Mouse (Mus musculus) liver, embryonic 16.5 days (tissue): Measurements from ENCODE around the gene Cdc42se2. TPM values are rescaled to one million over a fixed set of nuclear protein-coding genes. Genes with fewer than 3 reads are reported as not detected.

Experiments used
- ATAC-seq: fragments of 200-750 bp; cut with Nextera tagmentation; 2 replicates; pipeline ENCODE4 v1.8.0; 2017; ENCODE audit warnings: low read depth, mild to moderate bottlenecking, moderate number of reproducible peaks, moderate library complexity
- H3K27ac ChIP-seq: fragments of 300-500 bp; sonication (generic); 2 replicates; pipeline ENCODE4 v1.5.1; 2014; ENCODE audit warnings: mild to moderate bottlenecking, low read length
- H3K27me3 ChIP-seq: fragments of 300-500 bp; sonication (generic); 2 replicates; pipeline ENCODE4 v1.6.1; 2014; ENCODE audit warnings: low read depth, low read length, mixed read lengths; ENCODE audit not compliant: control insufficient read depth, insufficient read depth
- H3K36me3 ChIP-seq: fragments of 300-500 bp; sonication (generic); 2 replicates; pipeline ENCODE4 v1.6.1; 2014; ENCODE audit warnings: mild to moderate bottlenecking; ENCODE audit not compliant: control insufficient read depth, insufficient read depth
- H3K4me1 ChIP-seq: fragments of 300-500 bp; sonication (generic); 2 replicates; pipeline ENCODE4 v1.6.1; 2014; ENCODE audit warnings: low read depth, low read length, mixed read lengths; ENCODE audit not compliant: control insufficient read depth
- H3K4me2 ChIP-seq: fragments of 300-500 bp; sonication (generic); 2 replicates; pipeline ENCODE4 v1.6.1; 2014; ENCODE audit warnings: low read depth, low read length, mixed read lengths
- H3K4me3 ChIP-seq: fragments of 300-500 bp; sonication (generic); 2 replicates; pipeline ENCODE4 v1.5.1; 2014; ENCODE audit warnings: low read depth, mild to moderate bottlenecking, low read length
- H3K9ac ChIP-seq: fragments of 300-500 bp; sonication (generic); 2 replicates; pipeline ENCODE4 v1.6.1; 2014; ENCODE audit warnings: low read depth, low read length
- H3K9me3 ChIP-seq: fragments of 300-500 bp; sonication (generic); replicated peaks from 2 replicates; pipeline ENCODE4 v1.6.1; 2016; ENCODE audit warnings: low read length; ENCODE audit not compliant: control insufficient read depth
- WGBS: fragments of 180-500 bp; shearing (Covaris S2); extraction: QIAGEN DNeasy Blood & Tissue Kit; methylation state at CpG from one replicate; pipeline ENCODE4 v1.1.7; 2014; ENCODE audit not compliant: insufficient replicate concordance; 5-methylcytosine and 5-hydroxymethylcytosine counted together
- polyA plus RNA-seq: library from polyadenylated mRNA; unstranded; fragments of >200 nt; fragmentation: Nextera tagmentation; extraction: Ambion mirVana; gene quantifications from 2 replicates; pipeline ENCODE4 v1.2.1, GENCODE M21; 2015

Cdc42se2 gene
- polyA plus RNA-seq, 1 experiment from 2014 or later, result 19.1 TPM

GRCm38 (mm10) chr11:54815659-54816058, 28.2 kb upstream of the Cdc42se2 start:
- ATAC-seq, result no peak
- Histone ChIP-seq H3K36me3 (no peaks in the 10 kb centered on the region), H3K4me2 (no peak overlapping the region), H3K27me3 (no peaks in the 10 kb centered on the region), H3K9me3 (no peaks in the 10 kb centered on the region), H3K27ac (no peak overlapping the region), H3K9ac (no peak overlapping the region), H3K4me3 (no peak overlapping the region), H3K4me1 (no peaks in the 10 kb centered on the region)

- Histone ChIP-seq H3K9ac (no peak overlapping the region), H3K36me3 (no peaks in the 10 kb centered on the region), H3K27me3 (no peaks in the 10 kb centered on the region), H3K4me1 (no peaks in the 10 kb centered on the region), H3K9me3 (no peaks in the 10 kb centered on the region), H3K4me2 (no peak overlapping the region), H3K4me3 (no peak overlapping the region), H3K27ac (no peak overlapping the region)
- no peak for ATAC-seq
- WGBS, result 50% methylated on average over 8 of the region's 8 CpGs
Measured at GRCm38 (mm10) chr11:54812812-54813516, 25.5 kb upstream of the Cdc42se2 start.

DNA sequence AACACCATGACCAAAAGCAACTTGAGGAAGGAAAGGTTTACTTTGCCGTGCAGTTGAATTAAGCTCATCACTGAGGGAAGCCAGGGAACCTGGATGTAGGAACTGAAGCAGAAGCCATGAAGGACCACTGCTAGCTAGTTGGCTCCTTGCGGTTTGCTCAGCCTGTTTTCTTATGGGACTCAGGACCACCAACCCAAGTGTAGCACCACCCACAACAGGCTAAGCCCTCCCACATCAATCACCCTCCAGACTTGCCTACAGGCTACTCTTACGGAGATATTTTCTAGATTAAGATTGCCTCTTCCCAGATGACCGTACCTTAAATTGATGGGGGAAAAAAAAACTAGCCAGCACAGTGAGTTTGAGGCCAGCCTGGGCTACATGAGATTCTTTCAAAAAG, 24.8 kb upstream of the Cdc42se2 start:
- Histone ChIP-seq H3K27ac (no peak overlapping the region), H3K4me1 (no peaks in the 10 kb centered on the region), H3K9ac (no peak overlapping the region), H3K36me3 (no peaks in the 10 kb centered on the region), H3K27me3 (no peaks in the 10 kb centered on the region), H3K4me3 (no peak overlapping the region), H3K4me2 (no peak overlapping the region), H3K9me3 (no peaks in the 10 kb centered on the region)
- WGBS, result 69% methylated on average over 4 of the region's 4 CpGs
- ATAC-seq, result no peak

- Histone ChIP-seq H3K27me3 (no peaks in the 10 kb centered on the region), H3K4me3 (no peak overlapping the region), H3K4me1 (no peaks in the 10 kb centered on the region), H3K9ac (no peak overlapping the region), H3K27ac (no peak overlapping the region), H3K4me2 (no peak overlapping the region), H3K9me3 (no peaks in the 10 kb centered on the region), H3K36me3 (no peaks in the 10 kb centered on the region)
- ATAC-seq, result peak; percentile 73
- 43% methylated on average over 3 of the region's 3 CpGs for WGBS
Measured at GRCm38 (mm10) chr11:54811054-54811453, 23.6 kb upstream of the Cdc42se2 start.

DNA sequence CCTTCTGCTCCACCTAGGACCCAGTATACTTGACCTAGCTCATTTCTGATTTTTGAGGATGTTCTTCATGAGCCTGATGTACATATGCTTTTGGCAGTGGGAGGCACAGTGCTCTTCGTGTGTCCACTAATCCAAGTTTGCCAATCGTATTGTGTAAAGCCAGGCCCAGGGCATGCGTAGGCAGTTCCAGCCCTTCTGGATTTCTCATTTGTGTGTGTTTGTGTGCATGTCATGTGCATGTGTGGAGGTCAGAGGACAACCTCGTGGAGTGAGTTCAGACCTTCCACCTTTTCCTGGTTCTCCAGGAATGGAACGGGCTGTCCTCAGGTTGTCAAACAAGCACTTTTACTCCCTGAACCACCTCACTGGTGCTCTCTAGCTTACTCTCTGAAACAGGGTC, 22.1 kb upstream of the Cdc42se2 start:
- no peaks in the 10 kb centered on the region for H3K9me3 ChIP-seq
- no peaks in the 10 kb centered on the region for H3K4me1 ChIP-seq
- H3K27me3 ChIP-seq, result no peaks in the 10 kb centered on the region
- H3K27ac ChIP-seq, result no peak overlapping the region
- WGBS, result 61% methylated on average over 5 of the region's 5 CpGs
- no peak overlapping the region for H3K4me3 ChIP-seq
- no peak overlapping the region for H3K4me2 ChIP-seq
- no peak for ATAC-seq
- H3K36me3 ChIP-seq, result no peaks in the 10 kb centered on the region
- no peak overlapping the region for H3K9ac ChIP-seq

- H3K4me3 ChIP-seq, result no peak overlapping the region
- no peaks in the 10 kb centered on the region for H3K27me3 ChIP-seq
- H3K36me3 ChIP-seq, result no peaks in the 10 kb centered on the region
- no peak overlapping the region for H3K27ac ChIP-seq
- no peak overlapping the region for H3K4me2 ChIP-seq
- no peaks in the 10 kb centered on the region for H3K9me3 ChIP-seq
- H3K4me1 ChIP-seq, result no peaks in the 10 kb centered on the region
- ATAC-seq, result no peak
- H3K9ac ChIP-seq, result no peak overlapping the region
- WGBS, result 36% methylated on average over 4 of the region's 4 CpGs
Measured at GRCm38 (mm10) chr11:54808177-54808576, 20.7 kb upstream of the Cdc42se2 start.

DNA sequence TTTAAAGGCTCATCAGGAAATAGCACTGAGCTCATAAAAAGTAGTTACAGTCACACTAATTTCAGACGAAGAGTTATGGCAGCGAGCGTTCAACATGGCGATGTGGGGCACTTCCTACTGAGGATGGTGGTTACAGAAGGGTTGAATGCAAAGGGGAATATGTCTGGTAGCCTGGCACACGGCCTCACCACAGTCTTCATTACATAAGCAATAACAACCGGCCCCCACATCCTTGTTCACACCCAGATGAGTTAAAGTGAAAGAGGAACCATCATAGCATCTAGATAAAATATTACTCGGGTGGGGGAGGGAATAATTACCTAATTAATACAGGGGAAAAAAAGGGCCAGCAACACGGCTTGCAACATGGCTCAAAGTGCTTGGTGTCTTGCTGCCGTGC, 20.2 kb upstream of the Cdc42se2 start:
- 21% methylated on average over 9 of the region's 9 CpGs for WGBS
- Histone ChIP-seq H3K9ac (no peak overlapping the region), H3K27ac (peak overlapping the region; percentile 5; the same call in 1 of the 2 replicates), H3K4me1 (no peaks in the 10 kb centered on the region; the same call in 1 of the 2 replicates), H3K9me3 (no peaks in the 10 kb centered on the region), H3K27me3 (no peaks in the 10 kb centered on the region), H3K36me3 (no peaks in the 10 kb centered on the region), H3K4me3 (no peak overlapping the region), H3K4me2 (no peak overlapping the region)
- no peak for ATAC-seq

DNA sequence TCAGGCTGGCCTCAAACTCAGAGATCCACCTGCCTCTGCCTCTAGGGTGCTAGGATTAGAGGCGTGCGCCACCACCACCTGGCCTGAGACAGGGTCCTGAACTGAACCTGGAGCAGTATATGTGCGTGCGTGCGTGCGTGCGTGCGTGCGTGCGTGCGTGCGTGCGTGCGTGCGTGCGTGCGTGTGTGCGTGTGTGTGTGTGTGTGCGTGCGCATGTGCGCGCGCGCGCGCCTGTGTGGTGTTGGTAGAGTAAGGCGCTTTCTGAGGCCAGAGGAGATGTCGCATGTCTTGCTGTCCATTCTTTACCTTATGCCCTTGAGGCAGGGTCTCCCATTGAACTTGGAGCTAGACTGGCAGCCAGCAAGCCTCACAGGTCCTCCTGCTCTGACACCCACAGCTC, 19.4 kb upstream of the Cdc42se2 start:
- 80% methylated on average over 28 of the region's 28 CpGs for WGBS
- no peak overlapping the region for H3K27ac ChIP-seq
- H3K9me3 ChIP-seq, result no peaks in the 10 kb centered on the region
- no peak overlapping the region for H3K4me2 ChIP-seq
- no peaks in the 10 kb centered on the region for H3K36me3 ChIP-seq
- no peaks in the 10 kb centered on the region for H3K27me3 ChIP-seq
- H3K4me3 ChIP-seq, result no peak overlapping the region
- H3K4me1 ChIP-seq, result no peaks in the 10 kb centered on the region; the same call in 1 of the 2 replicates
- ATAC-seq, result no peak
- no peak overlapping the region for H3K9ac ChIP-seq

DNA sequence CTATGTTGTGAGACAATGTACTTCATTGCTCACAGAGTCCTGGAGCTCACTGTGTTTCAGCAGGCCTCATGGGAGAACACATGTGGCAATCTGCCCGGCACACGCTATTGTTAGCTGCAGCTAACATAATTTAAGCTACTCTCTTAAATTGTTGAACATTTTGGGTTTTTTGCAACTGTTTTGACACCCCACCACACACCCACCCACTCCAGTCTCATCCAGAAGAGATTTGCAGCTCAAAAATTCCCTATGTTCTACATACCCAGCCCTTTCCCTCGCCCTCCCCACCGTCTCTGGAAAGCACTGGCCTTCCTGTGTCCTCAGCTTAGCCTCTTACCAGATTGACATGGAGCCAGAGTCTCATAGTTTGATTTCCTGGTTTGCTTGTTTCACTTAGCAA, 17.7 kb upstream of the Cdc42se2 start:
- H3K27ac ChIP-seq, result no peak overlapping the region
- H3K27me3 ChIP-seq, result no peaks in the 10 kb centered on the region
- H3K9me3 ChIP-seq, result no peaks in the 10 kb centered on the region
- ATAC-seq, result no peak
- 73% methylated on average over 4 of the region's 4 CpGs for WGBS
- no peaks in the 10 kb centered on the region; the same call in 1 of the 2 replicates for H3K4me1 ChIP-seq
- no peak overlapping the region for H3K4me2 ChIP-seq
- H3K4me3 ChIP-seq, result no peak overlapping the region
- H3K36me3 ChIP-seq, result no peaks in the 10 kb centered on the region
- no peak overlapping the region for H3K9ac ChIP-seq
